Mouse (Mus musculus) hindbrain, embryonic 16.5 days (tissue): ENCODE measurements around the gene 1190005I06Rik. TPM values are rescaled to one million over a fixed set of nuclear protein-coding genes. Genes with fewer than 3 reads are reported as not detected.

Experiments
- ATAC-seq: fragments of 200-750 bp; cut with Nextera tagmentation; 2 replicates; pipeline ENCODE4 v1.8.0; 2017; ENCODE audit warnings: moderate TSS enrichment, moderate library complexity
- H3K27ac ChIP-seq: fragments of 300-500 bp; sonication (generic); 2 replicates; pipeline ENCODE4 v1.5.1; 2014; ENCODE audit warnings: low read depth, mild to moderate bottlenecking, control low read depth, low read length, moderate library complexity
- H3K27me3 ChIP-seq: fragments of 300-500 bp; sonication (generic); replicated peaks from 2 replicates; pipeline ENCODE4 v1.6.1; 2014; ENCODE audit warnings: low read length; ENCODE audit not compliant: control insufficient read depth, insufficient read depth
- H3K36me3 ChIP-seq: fragments of 300-500 bp; sonication (generic); 2 replicates; pipeline ENCODE4 v1.6.1; 2014; ENCODE audit warnings: mild to moderate bottlenecking, low read length, moderate library complexity, mixed read lengths; ENCODE audit not compliant: control insufficient read depth, insufficient read depth
- H3K4me1 ChIP-seq: fragments of 300-500 bp; sonication (generic); 2 replicates; pipeline ENCODE4 v1.6.1; 2014; ENCODE audit warnings: low read depth, low read length; ENCODE audit not compliant: control insufficient read depth, insufficient read depth
- H3K4me2 ChIP-seq: fragments of 300-500 bp; sonication (generic); 2 replicates; pipeline ENCODE4 v1.6.1; 2014; ENCODE audit warnings: mild to moderate bottlenecking, low read length, control low read depth, moderate library complexity
- H3K4me3 ChIP-seq: fragments of 300-500 bp; sonication (generic); 2 replicates; pipeline ENCODE4 v1.5.1; 2014; ENCODE audit warnings: mild to moderate bottlenecking, low read length, control low read depth, moderate library complexity
- H3K9ac ChIP-seq: fragments of 300-500 bp; sonication (generic); 2 replicates; pipeline ENCODE4 v1.6.1; 2014; ENCODE audit warnings: low read depth, mild to moderate bottlenecking, control low read depth, low read length, moderate library complexity
- H3K9me3 ChIP-seq: fragments of 300-500 bp; sonication (generic); 2 replicates; pipeline ENCODE4 v1.6.1; 2014; ENCODE audit warnings: mild to moderate bottlenecking, low read length, moderate library complexity; ENCODE audit not compliant: control insufficient read depth
- WGBS: fragments of 180-500 bp; shearing (Covaris S2); extraction: QIAGEN DNeasy Blood & Tissue Kit; methylation state at CpG from one replicate; pipeline ENCODE4 v1.1.7; 2014; 5-methylcytosine and 5-hydroxymethylcytosine counted together
- polyA plus RNA-seq: library from polyadenylated mRNA; unstranded; fragments of >200 nt; fragmentation: Nextera tagmentation; extraction: Ambion mirVana; gene quantifications from 2 replicates; pipeline ENCODE4 v1.2.1, GENCODE M21; 2015

Gene 1190005I06Rik
- polyA plus RNA-seq, 1 experiment from 2014 or later: 20.5 TPM

DNA sequence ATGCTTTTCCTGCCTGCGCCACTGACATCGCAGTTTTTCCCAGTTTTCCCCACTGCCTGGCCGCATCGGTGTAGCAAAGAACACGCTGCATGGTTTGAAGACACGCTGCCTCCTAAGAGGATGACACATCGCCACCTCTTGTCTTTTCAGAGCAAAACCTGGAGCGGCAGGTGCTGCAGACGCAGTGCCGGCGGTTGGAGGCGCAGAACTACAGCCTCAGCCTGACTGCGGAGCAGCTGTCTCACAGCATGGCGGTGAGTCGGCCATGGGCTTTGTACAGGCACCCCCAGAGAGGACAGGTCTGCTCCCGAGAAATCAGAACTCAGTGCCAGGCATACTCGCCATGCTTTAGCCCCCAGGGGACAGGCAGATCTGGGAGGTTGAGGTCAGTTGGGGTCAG, 69.6 kb downstream of the 1190005I06Rik start:
- 71% methylated on average over 17 of the region's 17 CpGs for WGBS
- Histone ChIP-seq H3K4me3 (no peak overlapping the region), H3K27ac (no peak overlapping the region), H3K27me3 (no peaks in the 10 kb centered on the region), H3K4me2 (no peak overlapping the region), H3K4me1 (peaks cover 4% of the 10 kb centered on the region; the same call in 1 of the 2 replicates), H3K9ac (no peak overlapping the region), H3K36me3 (peaks cover 39% of the 10 kb centered on the region), H3K9me3 (no peaks in the 10 kb centered on the region)
- ATAC-seq: no peak

DNA sequence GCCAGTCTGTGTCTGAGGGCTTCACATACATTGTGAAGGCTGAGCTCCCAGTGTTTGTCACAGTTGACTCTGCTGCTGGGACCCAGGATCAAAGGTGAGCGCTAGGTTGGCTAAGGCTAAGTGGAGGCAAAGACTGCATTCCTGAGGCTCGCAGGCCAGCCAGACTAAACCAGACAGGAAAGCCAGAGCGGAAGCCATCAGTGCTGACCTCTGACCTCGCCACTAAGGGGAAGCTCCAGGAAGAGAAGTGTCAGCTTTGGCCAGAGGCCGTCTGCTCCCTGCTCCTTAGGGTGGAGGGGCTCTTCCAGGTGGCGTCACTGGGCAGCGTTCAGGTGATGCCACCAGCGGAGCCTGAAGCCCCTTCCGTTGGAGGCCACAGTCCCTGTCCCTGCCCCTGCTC, 71.6 kb downstream of the 1190005I06Rik start:
- Histone ChIP-seq H3K36me3 (peaks cover 40% of the 10 kb centered on the region), H3K27me3 (no peaks in the 10 kb centered on the region), H3K9ac (no peak overlapping the region), H3K4me2 (no peak overlapping the region), H3K27ac (no peak overlapping the region), H3K4me1 (peaks cover 2% of the 10 kb centered on the region; the same call in 1 of the 2 replicates), H3K4me3 (no peak overlapping the region), H3K9me3 (no peaks in the 10 kb centered on the region)
- WGBS: 65% methylated on average over 9 of the region's 9 CpGs
- ATAC-seq: no peak

DNA sequence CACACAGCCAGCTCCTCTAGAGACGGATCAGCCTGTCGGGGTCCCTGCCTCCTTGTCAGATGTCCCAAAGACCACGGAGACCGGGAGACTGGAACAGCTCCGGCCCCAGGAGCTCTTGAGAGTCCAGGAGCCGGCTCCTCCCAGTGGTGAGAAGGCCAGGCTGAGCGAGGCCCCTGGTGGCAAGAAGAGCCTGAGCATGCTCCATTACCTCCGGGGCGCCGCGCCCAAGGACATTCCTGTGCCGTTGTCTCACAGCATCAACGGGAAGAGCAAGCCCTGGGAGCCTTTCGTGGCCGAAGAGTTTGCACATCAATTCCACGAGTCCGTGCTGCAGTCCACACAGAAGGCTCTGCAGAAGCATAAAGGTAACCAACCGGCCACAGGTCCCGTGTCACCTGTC, 72.5 kb downstream of the 1190005I06Rik start:
- Histone ChIP-seq H3K4me2 (no peak overlapping the region), H3K4me3 (no peak overlapping the region), H3K4me1 (peaks cover 2% of the 10 kb centered on the region; the same call in 1 of the 2 replicates), H3K9me3 (no peaks in the 10 kb centered on the region), H3K9ac (no peak overlapping the region), H3K27me3 (no peaks in the 10 kb centered on the region), H3K27ac (no peak overlapping the region), H3K36me3 (peaks cover 36% of the 10 kb centered on the region)
- WGBS: 75% methylated on average over 19 of the region's 19 CpGs
- ATAC-seq: no peak

DNA sequence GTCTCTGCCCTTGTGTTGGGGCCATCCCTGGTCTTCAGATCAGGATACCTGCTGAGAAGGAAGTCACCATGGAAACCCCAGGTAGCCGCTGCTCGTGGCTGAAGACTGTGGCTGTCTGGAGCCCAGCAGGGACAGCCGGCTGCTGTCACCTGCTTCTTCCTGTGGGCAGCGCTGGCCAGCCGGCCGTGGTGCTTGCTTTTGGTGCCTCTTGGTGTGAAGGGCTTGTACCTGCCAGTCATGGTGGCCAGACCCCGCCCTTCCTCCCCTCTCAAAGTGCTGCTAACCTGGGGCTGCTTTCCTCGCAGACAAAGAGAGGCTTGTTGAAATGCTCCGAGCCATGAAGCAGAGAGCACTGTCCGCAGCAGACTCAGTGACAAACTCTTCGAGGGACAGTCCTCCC, 73.6 kb downstream of the 1190005I06Rik start:
- WGBS: 67% methylated on average over 11 of the region's 11 CpGs
- H3K9ac ChIP-seq: no peak overlapping the region
- no peak overlapping the region for H3K4me2 ChIP-seq
- H3K4me3 ChIP-seq: no peak overlapping the region
- ATAC-seq: no peak
- no peak overlapping the region for H3K27ac ChIP-seq
- H3K9me3 ChIP-seq: no peaks in the 10 kb centered on the region
- no peaks in the 10 kb centered on the region for H3K27me3 ChIP-seq
- peaks cover 2% of the 10 kb centered on the region; the same call in 1 of the 2 replicates for H3K4me1 ChIP-seq
- peaks cover 35% of the 10 kb centered on the region for H3K36me3 ChIP-seq

DNA sequence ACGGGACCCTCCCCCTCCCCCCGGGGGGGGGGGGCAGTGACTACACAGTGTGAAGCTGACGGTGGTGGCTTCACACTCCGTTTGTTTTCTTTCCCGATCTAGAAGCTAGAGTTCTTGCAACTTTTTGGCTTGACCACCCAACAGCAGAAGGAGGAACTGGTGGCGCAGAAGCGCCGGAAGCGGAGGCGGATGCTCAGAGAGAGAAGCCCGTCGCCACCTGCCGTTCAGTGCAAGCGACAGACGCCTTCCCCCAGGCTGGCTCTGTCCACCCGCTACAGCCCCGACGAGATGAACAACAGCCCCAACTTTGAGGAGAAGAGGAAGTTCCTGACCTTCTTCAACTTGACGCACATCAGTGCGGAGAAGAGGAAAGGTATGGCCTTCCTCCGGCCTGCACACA, 74.9 kb downstream of the 1190005I06Rik start:
- no peak overlapping the region for H3K4me2 ChIP-seq
- ATAC-seq: no peak
- peaks cover 42% of the 10 kb centered on the region for H3K36me3 ChIP-seq
- no peaks in the 10 kb centered on the region for H3K9me3 ChIP-seq
- no peak overlapping the region for H3K27ac ChIP-seq
- 76% methylated on average over 21 of the region's 21 CpGs for WGBS
- H3K4me3 ChIP-seq: no peak overlapping the region
- H3K27me3 ChIP-seq: no peaks in the 10 kb centered on the region
- H3K9ac ChIP-seq: no peak overlapping the region
- H3K4me1 ChIP-seq: peaks cover 2% of the 10 kb centered on the region; the same call in 1 of the 2 replicates

DNA sequence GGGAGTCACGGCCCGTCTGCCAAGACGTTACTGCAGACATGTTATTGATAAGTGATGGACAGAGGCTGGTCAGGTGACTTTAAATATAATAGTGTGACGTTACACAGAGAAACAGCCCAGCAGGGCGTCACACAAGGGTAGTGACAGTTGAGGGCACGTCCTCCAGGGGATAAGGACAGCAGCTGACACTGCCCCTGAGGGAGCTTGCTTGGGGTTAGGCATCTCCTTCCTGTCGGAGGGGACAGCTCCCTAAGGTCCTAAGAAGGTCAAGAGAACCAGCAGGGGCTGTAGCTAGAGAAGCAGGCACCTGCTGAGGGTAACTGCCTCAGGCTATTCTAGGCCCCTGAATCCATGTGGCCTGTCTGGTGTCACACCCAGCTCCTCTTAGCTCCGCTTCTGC, 75.9 kb downstream of the 1190005I06Rik start:
- no peak for ATAC-seq
- Histone ChIP-seq H3K4me2 (no peak overlapping the region), H3K27me3 (no peaks in the 10 kb centered on the region), H3K9ac (no peak overlapping the region), H3K4me3 (no peak overlapping the region), H3K9me3 (no peaks in the 10 kb centered on the region), H3K27ac (no peak overlapping the region), H3K36me3 (peaks cover 46% of the 10 kb centered on the region), H3K4me1 (peaks cover 2% of the 10 kb centered on the region; the same call in 1 of the 2 replicates)
- WGBS: 74% methylated on average over 8 of the region's 8 CpGs

DNA sequence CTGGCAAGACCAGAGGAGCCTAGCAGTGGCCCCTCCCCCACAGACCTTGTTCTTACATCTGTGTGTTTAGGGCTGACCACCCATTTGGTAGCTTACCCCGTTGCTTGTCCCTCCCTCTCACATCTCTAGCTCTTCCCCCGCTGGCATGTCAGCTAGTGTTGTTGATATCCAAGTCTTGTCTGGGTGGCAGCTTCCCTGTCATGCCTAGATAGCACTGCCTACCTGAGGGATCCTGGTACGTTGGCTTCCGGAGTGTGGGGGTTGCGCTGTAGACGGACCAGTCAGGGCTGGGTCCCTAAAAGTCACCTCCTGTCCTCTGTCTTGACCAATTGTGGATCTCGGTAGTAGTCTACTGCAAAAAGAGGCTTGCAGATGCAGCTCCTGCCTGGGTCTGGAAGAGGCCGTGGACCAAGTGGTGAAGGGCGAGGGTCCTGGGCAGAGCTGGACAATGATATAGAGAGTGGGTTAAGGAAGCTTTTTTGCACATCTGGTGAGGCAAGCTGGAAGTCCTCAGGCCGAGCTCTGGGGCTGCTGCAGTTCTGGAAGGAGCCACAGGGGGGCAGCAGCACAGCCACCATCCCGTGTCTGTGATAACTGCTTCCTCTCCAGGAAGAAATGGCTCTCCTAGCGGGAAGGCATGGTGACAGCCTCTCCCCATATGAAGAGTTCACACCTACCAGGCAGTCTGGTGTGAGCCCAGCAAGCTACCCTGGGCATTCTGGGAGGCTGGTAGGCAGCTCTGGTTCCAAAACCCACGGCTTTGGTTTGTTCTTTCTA, 77.3 kb downstream of the 1190005I06Rik start:
- no peak overlapping the region for H3K4me2 ChIP-seq

DNA sequence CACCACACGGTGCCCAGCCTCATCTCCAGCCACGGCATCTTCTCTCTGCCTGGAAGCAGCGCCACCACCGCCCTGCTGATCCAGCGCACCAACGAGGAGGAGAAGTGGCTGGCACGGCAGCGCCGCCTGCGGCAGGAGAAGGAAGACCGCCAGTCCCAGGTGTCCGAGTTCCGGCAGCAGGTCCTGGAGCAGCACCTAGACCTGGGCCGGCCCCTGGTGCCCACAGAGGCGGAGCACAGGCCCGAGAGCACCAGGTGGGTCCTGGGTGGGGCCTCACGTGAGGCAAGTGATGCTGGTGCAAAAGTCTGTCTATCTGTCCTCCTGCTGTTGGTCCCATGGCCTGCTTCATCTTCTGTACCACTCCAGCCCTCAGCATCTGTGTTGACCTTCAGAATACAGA, 78.3 kb downstream of the 1190005I06Rik start:
- Histone ChIP-seq H3K27ac (no peak overlapping the region), H3K4me1 (peaks cover 17% of the 10 kb centered on the region), H3K36me3 (peaks cover 38% of the 10 kb centered on the region), H3K27me3 (no peaks in the 10 kb centered on the region), H3K9ac (no peak overlapping the region), H3K4me3 (no peak overlapping the region), H3K9me3 (no peaks in the 10 kb centered on the region), H3K4me2 (no peak overlapping the region)
- 95% methylated on average over 17 of the region's 17 CpGs for WGBS
- ATAC-seq: no peak

More for the DNA sequence above, 77.3 kb downstream of the 1190005I06Rik start:
- Histone ChIP-seq H3K4me1 (peaks cover 9% of the 10 kb centered on the region), H3K27me3 (no peaks in the 10 kb centered on the region), H3K9me3 (no peaks in the 10 kb centered on the region), H3K27ac (no peak overlapping the region), H3K36me3 (peaks cover 41% of the 10 kb centered on the region), H3K4me3 (no peak overlapping the region), H3K9ac (no peak overlapping the region)
- WGBS: 58% methylated on average over 13 of the region's 13 CpGs
- no peak for ATAC-seq

DNA sequence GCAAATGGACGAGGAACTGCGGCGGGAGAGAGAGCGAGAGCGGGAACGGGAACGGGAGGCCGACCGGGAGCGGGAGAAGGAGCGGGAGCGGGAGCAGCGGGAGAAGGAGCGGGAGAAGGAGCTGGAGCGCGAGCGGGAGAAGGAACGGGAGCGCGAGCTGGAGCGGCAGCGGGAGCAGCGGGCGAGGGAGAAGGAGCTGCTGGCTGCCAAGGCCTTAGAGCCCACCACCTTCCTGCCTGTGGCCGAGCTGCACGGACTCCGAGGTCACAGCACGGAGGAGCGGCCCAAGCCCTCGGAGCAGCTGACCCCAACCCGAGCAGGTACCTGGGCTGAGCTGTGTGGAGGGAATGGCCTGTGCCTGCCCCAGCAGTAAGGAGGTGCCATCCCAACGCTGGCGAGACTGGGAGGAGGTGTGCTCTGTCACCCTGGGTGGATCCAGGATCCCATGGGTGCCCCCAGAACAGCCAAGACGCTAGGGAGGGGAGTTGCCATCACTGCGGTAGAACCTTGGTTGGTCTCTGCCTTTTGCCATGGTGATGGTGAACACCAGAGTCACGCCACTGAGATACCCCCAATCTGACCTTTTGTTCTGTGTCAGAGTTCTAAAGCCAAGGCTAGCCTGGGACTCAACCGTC, 79.2 kb downstream of the 1190005I06Rik start:
- WGBS: 96% methylated on average over 37 of the region's 37 CpGs
- no peak overlapping the region for H3K4me2 ChIP-seq
- no peak for ATAC-seq
- peaks cover 26% of the 10 kb centered on the region for H3K4me1 ChIP-seq
- H3K27me3 ChIP-seq: no peaks in the 10 kb centered on the region
- H3K9me3 ChIP-seq: no peaks in the 10 kb centered on the region
- peaks cover 33% of the 10 kb centered on the region for H3K36me3 ChIP-seq
- H3K9ac ChIP-seq: no peak overlapping the region
- H3K4me3 ChIP-seq: no peak overlapping the region
- no peak overlapping the region for H3K27ac ChIP-seq
